Mouse (Mus musculus): ENCODE measurements at regions not wholly inside any gene's neighbourhood (a gene's known extent, or its start where the extent isn't known, plus 50 kb on each side); places are given as distances from the start of the nearest gene placed in this dataset.

- Histone ChIP-seq H3K9ac (ENCODE audit: low read depth, poor library complexity, severe bottlenecking) (no peak overlapping the region), H3K36me3 (ENCODE audit: control insufficient read depth, insufficient read depth, low read length, poor library complexity, severe bottlenecking) (no peaks in the 10 kb centered on the region), H3K4me3 (ENCODE audit: low read depth, low read length) (no peak overlapping the region), H3K27ac (ENCODE audit: insufficient read depth, low read length) (no peak overlapping the region), H3K4me1 (ENCODE audit: control insufficient read depth, insufficient read depth, low read length) (no peaks in the 10 kb centered on the region), H3K27me3 (ENCODE audit: control insufficient read depth, insufficient read depth, low read length, poor library complexity, severe bottlenecking) (no peaks in the 10 kb centered on the region), H3K9me3 (replicated peaks; ENCODE audit: control insufficient read depth, insufficient read depth, low read length, poor library complexity, severe bottlenecking) (0 out of 2 replicates have a peak, but pooled peaks cover 2% of the 10 kb centered on the region)
- TF ChIP-seq CTCF (IDR thresholded peaks at IDR 0.05; ENCODE audit: low read depth, low read length) (no peak), EP300 (IDR thresholded peaks at IDR 0.05; ENCODE audit: insufficient read depth, low read depth, low read length) (no peak), POLR2A (IDR thresholded peaks at IDR 0.05; ENCODE audit: insufficient read depth, low read length) (no peak)
These were observed 134.4 kb downstream of the Tex36 start for GRCm38 (mm10) chr7:133467579-133467978.

- Histone ChIP-seq H3K36me3 (ENCODE audit: control insufficient read depth, insufficient read depth, low read length, poor library complexity, severe bottlenecking) (no peaks in the 10 kb centered on the region), H3K4me1 (ENCODE audit: control insufficient read depth, insufficient read depth, low read length) (no peaks in the 10 kb centered on the region), H3K27ac (ENCODE audit: insufficient read depth, low read length) (no peak overlapping the region), H3K9me3 (replicated peaks; ENCODE audit: control insufficient read depth, insufficient read depth, low read length, poor library complexity, severe bottlenecking) (0 out of 2 replicates have a peak, but pooled peaks cover 2% of the 10 kb centered on the region), H3K27me3 (ENCODE audit: control insufficient read depth, insufficient read depth, low read length, poor library complexity, severe bottlenecking) (no peaks in the 10 kb centered on the region), H3K9ac (ENCODE audit: low read depth, poor library complexity, severe bottlenecking) (no peak overlapping the region), H3K4me3 (ENCODE audit: low read depth, low read length) (no peak overlapping the region)
- TF ChIP-seq CTCF (IDR thresholded peaks at IDR 0.05; ENCODE audit: low read depth, low read length), result no peak
- TF ChIP-seq EP300 (IDR thresholded peaks at IDR 0.05; ENCODE audit: insufficient read depth, low read depth, low read length), result no peak
- no peak for TF ChIP-seq POLR2A (IDR thresholded peaks at IDR 0.05; ENCODE audit: insufficient read depth, low read length)
These were observed 142.7 kb downstream of the Tex36 start for GRCm38 (mm10) chr7:133459306-133459705.

GRCm38 (mm10) chr7:133457436-133458324 is 144.3 kb downstream of the Tex36 start:
- no peak for TF ChIP-seq EP300 (IDR thresholded peaks at IDR 0.05; ENCODE audit: insufficient read depth, low read depth, low read length)
- H3K36me3 ChIP-seq (ENCODE audit: control insufficient read depth, insufficient read depth, low read length, poor library complexity, severe bottlenecking), result no peaks in the 10 kb centered on the region
- H3K9me3 ChIP-seq (replicated peaks; ENCODE audit: control insufficient read depth, insufficient read depth, low read length, poor library complexity, severe bottlenecking), result peaks cover 3% of the 10 kb centered on the region; the same call in 1 of the 2 replicates
- no peaks in the 10 kb centered on the region for H3K4me1 ChIP-seq (ENCODE audit: control insufficient read depth, insufficient read depth, low read length)
- H3K27me3 ChIP-seq (ENCODE audit: control insufficient read depth, insufficient read depth, low read length, poor library complexity, severe bottlenecking), result no peaks in the 10 kb centered on the region
- H3K9ac ChIP-seq (ENCODE audit: low read depth, poor library complexity, severe bottlenecking), result no peak overlapping the region
- no peak overlapping the region for H3K4me3 ChIP-seq (ENCODE audit: low read depth, low read length)
- no peak overlapping the region for H3K27ac ChIP-seq (ENCODE audit: insufficient read depth, low read length)

- Histone ChIP-seq H3K27ac (ENCODE audit: insufficient read depth, low read length) (no peak overlapping the region), H3K4me1 (ENCODE audit: control insufficient read depth, insufficient read depth, low read length) (peaks cover 1% of the 10 kb centered on the region), H3K4me3 (ENCODE audit: low read depth, low read length) (no peak overlapping the region), H3K9me3 (replicated peaks; ENCODE audit: control insufficient read depth, insufficient read depth, low read length, poor library complexity, severe bottlenecking) (peaks cover 6% of the 10 kb centered on the region; the same call in 1 of the 2 replicates), H3K36me3 (ENCODE audit: control insufficient read depth, insufficient read depth, low read length, poor library complexity, severe bottlenecking) (no peaks in the 10 kb centered on the region), H3K27me3 (ENCODE audit: control insufficient read depth, insufficient read depth, low read length, poor library complexity, severe bottlenecking) (no peaks in the 10 kb centered on the region), H3K9ac (ENCODE audit: low read depth, poor library complexity, severe bottlenecking) (no peak overlapping the region)
- no peak for TF ChIP-seq EP300 (IDR thresholded peaks at IDR 0.05; ENCODE audit: insufficient read depth, low read depth, low read length)
- TF ChIP-seq POLR2A (IDR thresholded peaks at IDR 0.05; ENCODE audit: insufficient read depth, low read length), result no peak
- TF ChIP-seq CTCF (IDR thresholded peaks at IDR 0.05; ENCODE audit: low read depth, low read length), result no peak
These were observed 151.7 kb downstream of the Tex36 start for GRCm38 (mm10) chr7:133450246-133450645.

GRCm38 (mm10) chr7:133447079-133447478 is 154.9 kb downstream of the Tex36 start:
- H3K4me1 ChIP-seq (ENCODE audit: control insufficient read depth, insufficient read depth, low read length), result peaks cover 1% of the 10 kb centered on the region
- no peaks in the 10 kb centered on the region for H3K36me3 ChIP-seq (ENCODE audit: control insufficient read depth, insufficient read depth, low read length, poor library complexity, severe bottlenecking)
- no peaks in the 10 kb centered on the region; the same call in none of the 2 replicates for H3K9me3 ChIP-seq (replicated peaks; ENCODE audit: control insufficient read depth, insufficient read depth, low read length, poor library complexity, severe bottlenecking)
- H3K27me3 ChIP-seq (ENCODE audit: control insufficient read depth, insufficient read depth, low read length, poor library complexity, severe bottlenecking), result no peaks in the 10 kb centered on the region
- H3K27ac ChIP-seq (ENCODE audit: insufficient read depth, low read length), result no peak overlapping the region
- no peak overlapping the region for H3K9ac ChIP-seq (ENCODE audit: low read depth, poor library complexity, severe bottlenecking)
- H3K4me3 ChIP-seq (ENCODE audit: low read depth, low read length), result no peak overlapping the region
- no peak for TF ChIP-seq CTCF (IDR thresholded peaks at IDR 0.05; ENCODE audit: low read depth, low read length)
- TF ChIP-seq POLR2A (IDR thresholded peaks at IDR 0.05; ENCODE audit: insufficient read depth, low read length), result no peak

GRCm38 (mm10) chr7:133441661-133442060 is 160.3 kb downstream of the Tex36 start:
- no peak overlapping the region for H3K9ac ChIP-seq (ENCODE audit: low read depth, poor library complexity, severe bottlenecking)
- H3K4me3 ChIP-seq (ENCODE audit: low read depth, low read length), result no peak overlapping the region
- H3K27ac ChIP-seq (ENCODE audit: insufficient read depth, low read length), result peak overlapping the region; percentile 68
- no peaks in the 10 kb centered on the region for H3K36me3 ChIP-seq (ENCODE audit: control insufficient read depth, insufficient read depth, low read length, poor library complexity, severe bottlenecking)
- H3K4me1 ChIP-seq (ENCODE audit: control insufficient read depth, insufficient read depth, low read length), result peaks cover 4% of the 10 kb centered on the region
- no peak for TF ChIP-seq CTCF (IDR thresholded peaks at IDR 0.05; ENCODE audit: low read depth, low read length)
- no peak for TF ChIP-seq EP300 (IDR thresholded peaks at IDR 0.05; ENCODE audit: insufficient read depth, low read depth, low read length)
- TF ChIP-seq POLR2A (IDR thresholded peaks at IDR 0.05; ENCODE audit: insufficient read depth, low read length), result no peak
- H3K27me3 ChIP-seq (ENCODE audit: control insufficient read depth, insufficient read depth, low read length, poor library complexity, severe bottlenecking), result no peaks in the 10 kb centered on the region
- H3K9me3 ChIP-seq (replicated peaks; ENCODE audit: control insufficient read depth, insufficient read depth, low read length, poor library complexity, severe bottlenecking), result no peaks in the 10 kb centered on the region; the same call in none of the 2 replicates
